Mouse (Mus musculus) CH12.LX (cell line): Measurements from ENCODE around the gene Rpl10a. TPM values are rescaled to one million over a fixed set of nuclear protein-coding genes. Genes with fewer than 3 reads are reported as not detected.

Experiments
- DNase-seq: peaks from one replicate; pipeline ENCODE4 v3.0.0-alpha.2; 2013; ENCODE audit errors: extremely low read depth
- H3K27ac ChIP-seq: 2 replicates; pipeline ENCODE4 v1.5.1; 2012; ENCODE audit warnings: low read depth, mild to moderate bottlenecking, control low read depth, moderate library complexity; ENCODE audit not compliant: insufficient read depth
- H3K27me3 ChIP-seq: replicated peaks from 2 replicates; pipeline ENCODE3; 2012; ENCODE audit warnings: inconsistent platforms
- H3K36me3 ChIP-seq, 2 experiments: replicated peaks in 1 of 2; 2 replicates each; pipeline versions ENCODE3 to v1.6.1; 2012; ENCODE audit warnings: inconsistent platforms in 1 of 2, low read length in 1 of 2, mild to moderate bottlenecking in 1 of 2, mixed read lengths in 1 of 2, moderate library complexity in 1 of 2; ENCODE audit not compliant: control insufficient read depth in 1 of 2, insufficient read depth in 1 of 2
- H3K4me1 ChIP-seq, 2 experiments: 2 replicates each; pipeline ENCODE4 v1.6.1; 2012; ENCODE audit warnings: inconsistent platforms in 1 of 2, moderate library complexity in 1 of 2; ENCODE audit not compliant: insufficient read depth in 2 of 2, control insufficient read depth in 1 of 2
- H3K4me2 ChIP-seq: 2 replicates; pipeline ENCODE4 v1.6.1; 2012; ENCODE audit warnings: low read depth, mild to moderate bottlenecking, control low read depth; ENCODE audit not compliant: poor library complexity, insufficient read depth, severe bottlenecking
- H3K4me3 ChIP-seq, 3 experiments: fragments of 150-350 bp in 1 of 3; sonication (generic) in 1 of 3; replicated peaks in 1 of 3; 2 replicates each; pipeline versions ENCODE3 to v1.5.1; 2011 to 2012; ENCODE audit warnings: low read depth in 2 of 3, low read length in 2 of 3, mild to moderate bottlenecking in 2 of 3, moderate library complexity in 2 of 3, control low read depth in 1 of 3, improper control_type of control experiment in 1 of 3, inconsistent platforms in 1 of 3, mixed read lengths in 1 of 3; ENCODE audit not compliant: poor library complexity in 1 of 3
- H3K79me2 ChIP-seq: replicated peaks from 2 replicates; pipeline ENCODE4 v1.6.1; 2012; ENCODE audit warnings: mild to moderate bottlenecking, moderate library complexity; ENCODE audit not compliant: control insufficient read depth, poor library complexity, insufficient read depth, severe bottlenecking; ENCODE audit errors: extremely low read depth
- H3K9ac ChIP-seq: 2 replicates; pipeline ENCODE4 v1.6.1; 2012; ENCODE audit warnings: low read depth, mild to moderate bottlenecking, control low read depth, moderate library complexity; ENCODE audit not compliant: insufficient read depth
- H3K9me3 ChIP-seq: replicated peaks from 2 replicates; pipeline ENCODE3; 2012; ENCODE audit warnings: low read length, inconsistent platforms, mixed read lengths
- BHLHE40 ChIP-seq: IDR thresholded peaks from 2 replicates; pipeline ENCODE4 v1.6.1; 2011; ENCODE audit warnings: mild to moderate bottlenecking, low read depth, low read length, improper control_type of control experiment
- CHD1 ChIP-seq: IDR thresholded peaks from 2 replicates; pipeline ENCODE4 v1.6.1; 2012; ENCODE audit warnings: low read depth, low read length, improper control_type of control experiment, inconsistent platforms
- CHD2 ChIP-seq: IDR thresholded peaks from 2 replicates; pipeline ENCODE4 v1.6.1; 2011; ENCODE audit warnings: low read length, improper control_type of control experiment
- CTCF ChIP-seq, 2 experiments: IDR thresholded peaks in 1 of 2; conservative IDR thresholded peaks in 1 of 2; 2 replicates each; pipeline ENCODE4 v1.5.1; 2011 to 2012; ENCODE audit warnings: low read depth in 2 of 2, low read length in 2 of 2, improper control_type of control experiment in 1 of 2, inconsistent platforms in 1 of 2, mild to moderate bottlenecking in 1 of 2, moderate library complexity in 1 of 2
- E2F4 ChIP-seq: IDR thresholded peaks from 2 replicates; pipeline ENCODE4 v1.6.1; 2011; ENCODE audit warnings: low read depth, low read length, improper control_type of control experiment; ENCODE audit not compliant: insufficient replicate concordance
- ELF1 ChIP-seq: IDR thresholded peaks from 2 replicates; pipeline ENCODE4 v1.6.1; 2014; ENCODE audit warnings: low read depth, mild to moderate bottlenecking, inconsistent platforms, low read length, improper control_type of control experiment
- EP300 ChIP-seq: IDR thresholded peaks from 2 replicates; pipeline ENCODE4 v1.6.1; 2011; ENCODE audit warnings: low read length, improper control_type of control experiment
- HCFC1 ChIP-seq: IDR thresholded peaks from 2 replicates; pipeline ENCODE4 v1.6.1; 2012; ENCODE audit warnings: low read depth, mild to moderate bottlenecking, inconsistent platforms, low read length, improper control_type of control experiment
- IRF4 ChIP-seq: IDR thresholded peaks from 2 replicates; pipeline ENCODE4 v1.6.1; 2014; ENCODE audit warnings: low read depth, mild to moderate bottlenecking, inconsistent platforms, low read length, improper control_type of control experiment
- JUN ChIP-seq: IDR thresholded peaks from 2 replicates; pipeline ENCODE4 v1.6.1; 2011; ENCODE audit warnings: low read depth, mild to moderate bottlenecking, low read length, improper control_type of control experiment, moderate library complexity; ENCODE audit not compliant: insufficient read depth
- MAFK ChIP-seq: IDR thresholded peaks from 2 replicates; pipeline ENCODE4 v1.6.1; 2011; ENCODE audit warnings: low read length, improper control_type of control experiment; ENCODE audit not compliant: insufficient replicate concordance
- MAX ChIP-seq: IDR thresholded peaks from 2 replicates; pipeline ENCODE4 v1.6.1; 2011; ENCODE audit warnings: low read length, improper control_type of control experiment
- MAZ ChIP-seq: IDR thresholded peaks from 2 replicates; pipeline ENCODE4 v1.6.1; 2012; ENCODE audit warnings: low read depth, mild to moderate bottlenecking, inconsistent platforms, low read length, improper control_type of control experiment, moderate library complexity
- MEF2A ChIP-seq: IDR thresholded peaks from 2 replicates; pipeline ENCODE4 v1.6.1; 2014; ENCODE audit warnings: low read depth, mild to moderate bottlenecking, inconsistent platforms, low read length, improper control_type of control experiment, borderline replicate concordance
- MXI1 ChIP-seq: IDR thresholded peaks from 2 replicates; pipeline ENCODE4 v1.6.1; 2011; ENCODE audit warnings: mild to moderate bottlenecking, low read depth, low read length, improper control_type of control experiment
- MYC ChIP-seq: IDR thresholded peaks from 2 replicates; pipeline ENCODE4 v1.6.1; 2011; ENCODE audit warnings: low read depth, mild to moderate bottlenecking, improper control_type of control experiment, low read length
- NELFE ChIP-seq: IDR thresholded peaks from 2 replicates; pipeline ENCODE4 v1.6.1; 2011; ENCODE audit warnings: low read depth, low read length, improper control_type of control experiment
- NRF1 ChIP-seq: IDR thresholded peaks from 2 replicates; pipeline ENCODE4 v1.6.1; 2014; ENCODE audit warnings: low read depth, mild to moderate bottlenecking, inconsistent platforms, low read length, improper control_type of control experiment, moderate library complexity
- PAX5 ChIP-seq: IDR thresholded peaks from 2 replicates; pipeline ENCODE4 v1.6.1; 2012; ENCODE audit warnings: low read length, inconsistent platforms, mixed read lengths
- POLR2A ChIP-seq: IDR thresholded peaks from 2 replicates; pipeline ENCODE4 v1.6.1; 2011; ENCODE audit warnings: low read depth, mild to moderate bottlenecking, improper control_type of control experiment, low read length
- POLR2AphosphoS2 ChIP-seq: IDR thresholded peaks from 2 replicates; pipeline ENCODE4 v1.6.1; 2011; ENCODE audit warnings: low read depth, low read length, improper control_type of control experiment
- RAD21 ChIP-seq: IDR thresholded peaks from 2 replicates; pipeline ENCODE4 v1.6.1; 2011; ENCODE audit warnings: low read depth, mild to moderate bottlenecking, low read length, improper control_type of control experiment, moderate library complexity
- RCOR1 ChIP-seq: conservative IDR thresholded peaks from 2 replicates; pipeline ENCODE4 v1.6.1; 2012; ENCODE audit warnings: low read depth, mild to moderate bottlenecking, inconsistent platforms, low read length, improper control_type of control experiment
- SIN3A ChIP-seq: IDR thresholded peaks from 2 replicates; pipeline ENCODE4 v1.6.1; 2012; ENCODE audit warnings: low read length, improper control_type of control experiment, inconsistent platforms
- SMC3 ChIP-seq: IDR thresholded peaks from 2 replicates; pipeline ENCODE4 v1.6.1; 2011; ENCODE audit warnings: low read depth, low read length, improper control_type of control experiment
- TCF12 ChIP-seq: IDR thresholded peaks from 2 replicates; pipeline ENCODE4 v1.6.1; 2014; ENCODE audit warnings: low read depth, mild to moderate bottlenecking, inconsistent platforms, low read length, improper control_type of control experiment
- UBTF ChIP-seq: IDR thresholded peaks from 2 replicates; pipeline ENCODE4 v1.6.1; 2012; ENCODE audit warnings: low read depth, mild to moderate bottlenecking, inconsistent platforms, low read length, improper control_type of control experiment, moderate library complexity
- USF1 ChIP-seq: IDR thresholded peaks from 2 replicates; pipeline ENCODE4 v1.6.1; 2014; ENCODE audit warnings: low read depth, mild to moderate bottlenecking, inconsistent platforms, low read length, improper control_type of control experiment
- USF2 ChIP-seq: conservative IDR thresholded peaks from 2 replicates; pipeline ENCODE4 v1.6.1; 2011; ENCODE audit warnings: low read depth, low read length, improper control_type of control experiment
- ZC3H11A ChIP-seq: IDR thresholded peaks from 2 replicates; pipeline ENCODE4 v1.6.1; 2012; ENCODE audit warnings: low read depth, mild to moderate bottlenecking, inconsistent platforms, low read length, improper control_type of control experiment
- ZKSCAN1 ChIP-seq: IDR thresholded peaks from 2 replicates; pipeline ENCODE4 v1.6.1; 2012; ENCODE audit warnings: low read depth, inconsistent platforms, low read length, improper control_type of control experiment, borderline replicate concordance
- dilution Hi-C: fragments of 300-500 bp; cut with MboI; formaldehyde crosslinking; loops from 2 replicates; pipeline ENCODE4 v1.14.3; 2020; ENCODE audit warnings: low sequenced_read_pairs; ENCODE audit not compliant: extremely low pct_unique_long_range_greater_than_20kb, extremely low pct_ligation_motif_present
- in situ Hi-C: fragments of 300-500 bp; cut with MboI; formaldehyde crosslinking; loops from 3 replicates; pipeline ENCODE4 v1.14.3; 2019; ENCODE audit warnings: low sequenced_read_pairs, low pct_ligation_motif_present, low pct_unique_long_range_greater_than_20kb, mixed read lengths
- polyA plus RNA-seq: library from polyadenylated mRNA; unstranded; fragments of >175 nt; gene quantifications from 2 replicates; pipeline ENCODE4 v1.2.1, GENCODE M21; 2012; ENCODE audit warnings: low read depth; ENCODE audit not compliant: insufficient read length
- total RNA-seq, 2 experiments: library from RNA; depleted of rRNA; stranded (reverse); fragments of 300-350 nt in 1 of 2; fragments of >200 nt in 1 of 2; gene quantifications; 2 replicates each; pipeline ENCODE4 v1.2.3; 2012 to 2014

Rpl10a gene
- total and polyA plus RNA-seq, 3 experiments: 1,605 to 4,144 (median 3,467) TPM

- no peak overlapping the region for H3K9ac ChIP-seq
- no peaks in the 10 kb centered on the region for H3K79me2 ChIP-seq
- H3K4me3 ChIP-seq: no peak overlapping the region
- DNase-seq: no peak
- peaks cover 16% of the 10 kb centered on the region for H3K27me3 ChIP-seq
- no peak for TF ChIP-seq MAFK
- no peak for TF ChIP-seq EP300
- TF ChIP-seq MEF2A: no peak
- no peak for TF ChIP-seq POLR2AphosphoS2
- TF ChIP-seq NELFE: no peak
- no peak for TF ChIP-seq JUN
- no peak for TF ChIP-seq MAX
- TF ChIP-seq NRF1: no peak
- no peak for TF ChIP-seq ZKSCAN1
- TF ChIP-seq TCF12: no peak
- TF ChIP-seq RAD21: no peak
- TF ChIP-seq USF1: no peak
- TF ChIP-seq MXI1: no peak
- no peak for TF ChIP-seq USF2
- TF ChIP-seq SMC3: no peak
- no peak for TF ChIP-seq POLR2A
- no peak for TF ChIP-seq RCOR1
- TF ChIP-seq E2F4: no peak
- TF ChIP-seq MYC: no peak
- TF ChIP-seq PAX5: no peak
- TF ChIP-seq, all 38 proteins: peak for 0
- peaks cover 4 to 5% of the 10 kb centered on the region in 2 experiments; a peak in 1 of 4 replicates for H3K4me1 ChIP-seq
- dilution Hi-C loops (no loop called here), in situ Hi-C loops (loop anchor here (10.0 kb wide), 1 partner anchor 163 kb away; the partner anchor contains the start of gene Armc12)
- no peaks in the 10 kb centered on the region for H3K36me3 ChIP-seq
- no peaks in the 10 kb centered on the region for H3K9me3 ChIP-seq
- H3K27ac ChIP-seq: no peak overlapping the region
- H3K4me2 ChIP-seq: no peak overlapping the region
These were observed 43.7 kb downstream of the Rpl10a start for GRCm38 (mm10) chr17:28371941-28372340.

GRCm38 (mm10) chr17:28373821-28374220, 45.5 kb downstream of the Rpl10a start:
- in situ Hi-C loops: loop anchor here (10.0 kb wide), 1 partner anchor 161 kb away; the partner anchor contains the start of gene Armc12
- Histone ChIP-seq H3K4me2 (peak overlapping the region; percentile 68), H3K36me3 (no peaks in the 10 kb centered on the region), H3K9ac (no peak overlapping the region), H3K4me3 (no peak overlapping the region), H3K79me2 (no peaks in the 10 kb centered on the region), H3K27ac (no peak overlapping the region), H3K4me1 (peaks cover 0 to 4% of the 10 kb centered on the region in 2 experiments; a peak in 1 of 4 replicates), H3K9me3 (no peaks in the 10 kb centered on the region), H3K27me3 (peaks cover 8% of the 10 kb centered on the region)
- dilution Hi-C loops: no loop called here
- DNase-seq: peak; percentile 64
- TF ChIP-seq BHLHE40 (peak; percentile 42; the same call in 1 of the 2 replicates), MAFK (no peak), USF2 (no peak), JUN (no peak), MAZ (0 out of 2 replicates have a peak, but pooled peaks have one; percentile 34), TCF12 (0 out of 2 replicates have a peak, but pooled peaks have one; percentile 36), SMC3 (peak; percentile 86), UBTF (no peak), RAD21 (peak; percentile 85), SIN3A (no peak), POLR2A (no peak), EP300 (no peak), HCFC1 (no peak), ZKSCAN1 (no peak), NELFE (0 out of 2 replicates have a peak, but pooled peaks have one; percentile 32), CTCF (conservative IDR thresholded peaks at IDR 0.05 in 1 of 2, IDR thresholded peaks at IDR 0.05 in 1 of 2; ENCODE audit: low read depth in 2 of 2, low read length in 2 of 2) (peak; percentile 65 to 91), CHD2 (no peak), CHD1 (no peak), ZC3H11A (peak; percentile 38; the same call in 1 of the 2 replicates), MYC (peak; percentile 41; the same call in 1 of the 2 replicates), MAX (no peak), ELF1 (no peak), IRF4 (no peak), MXI1 (0 out of 2 replicates have a peak, but pooled peaks have one; percentile 41)
